Mouse (Mus musculus) liver, adult (tissue): Measurements from ENCODE around the gene Poc1b.

Experiments used
- GATA4 ChIP-seq: IDR thresholded peaks from 2 replicates; pipeline ENCODE4 v1.6.1; 2014; ENCODE audit warnings: mild to moderate bottlenecking, low read length; ENCODE audit not compliant: insufficient replicate concordance

The Poc1b gene

GRCm38 (mm10) chr10:99106703-99107631 lies at the start of gene Poc1b:
Gene Poc1b (plus strand): TSS chr10:99107036.
- TF ChIP-seq GATA4: no peak

GRCm38 (mm10) chr10:99060588-99060987 lies 46.2 kb upstream of the Poc1b start:
- TF ChIP-seq GATA4: no peak

GRCm38 (mm10) chr10:99061418-99061817 lies 45.4 kb upstream of the Poc1b start:
- TF ChIP-seq GATA4: no peak

GRCm38 (mm10) chr10:99062546-99062945 lies 44.3 kb upstream of the Poc1b start:
- no peak for TF ChIP-seq GATA4

GRCm38 (mm10) chr10:99076113-99076895 lies 30.5 kb upstream of the Poc1b start:
- no peak for TF ChIP-seq GATA4

GRCm38 (mm10) chr10:99078621-99079020 lies 28.2 kb upstream of the Poc1b start:
- TF ChIP-seq GATA4: no peak

GRCm38 (mm10) chr10:99081569-99081990 lies 25.3 kb upstream of the Poc1b start:
- TF ChIP-seq GATA4: no peak

- TF ChIP-seq GATA4: no peak
These were observed 23.3 kb upstream of the Poc1b start for GRCm38 (mm10) chr10:99083431-99084003.

GRCm38 (mm10) chr10:99084397-99085239 lies 22.2 kb upstream of the Poc1b start:
- TF ChIP-seq GATA4: no peak

- no peak for TF ChIP-seq GATA4
These were observed 21.6 kb upstream of the Poc1b start for GRCm38 (mm10) chr10:99085240-99085587.

GRCm38 (mm10) chr10:99086029-99086428 lies 20.8 kb upstream of the Poc1b start:
- no peak for TF ChIP-seq GATA4

- no peak for TF ChIP-seq GATA4
These were observed 16.9 kb upstream of the Poc1b start for GRCm38 (mm10) chr10:99089906-99090305.

- TF ChIP-seq GATA4: no peak
These were observed 13.5 kb upstream of the Poc1b start for GRCm38 (mm10) chr10:99093364-99093763.

GRCm38 (mm10) chr10:99095114-99095513 lies 11.7 kb upstream of the Poc1b start:
- TF ChIP-seq GATA4: no peak

- TF ChIP-seq GATA4: no peak
These were observed 9.5 kb upstream of the Poc1b start for GRCm38 (mm10) chr10:99097374-99097773.
